Mouse (Mus musculus) mature B cell (primary cell): Measurements from ENCODE around the gene Tulp1.
"Not testable (repeated sequence)": the region's sequence is repeated elsewhere in the genome, so short reads cannot be mapped to it uniquely, and the experiment has no call there.

ENCODE experiments used
- in situ Hi-C: fragments of 300-500 bp; cut with MboI; formaldehyde crosslinking; loops from 2 replicates; pipeline ENCODE4 v1.14.3; 2019

Gene Tulp1

GRCm38 (mm10) chr17:28365122-28365521 lies at the start of gene Tulp1:
Gene Tulp1 (minus strand): TSS chr17:28365222.
- in situ Hi-C loops = no loop called here

- in situ Hi-C loops = no loop called here
Observed at GRCm38 (mm10) chr17:28411381-28411960, 46.4 kb upstream of the Tulp1 start.

GRCm38 (mm10) chr17:28410731-28411130 lies 45.7 kb upstream of the Tulp1 start:
- in situ Hi-C loops = no loop called here

- in situ Hi-C loops = no loop called here
Observed at GRCm38 (mm10) chr17:28408251-28408918, 43.4 kb upstream of the Tulp1 start.

GRCm38 (mm10) chr17:28407418-28408250 lies 42.6 kb upstream of the Tulp1 start:
- in situ Hi-C loops = no loop called here

- in situ Hi-C loops = no loop called here
Observed at GRCm38 (mm10) chr17:28406471-28406870, 41.4 kb upstream of the Tulp1 start.

GRCm38 (mm10) chr17:28404745-28405144 lies 39.7 kb upstream of the Tulp1 start:
- in situ Hi-C loops = not testable (repeated sequence)

GRCm38 (mm10) chr17:28404301-28404700 lies 39.3 kb upstream of the Tulp1 start:
- in situ Hi-C loops = no loop called here

DNA sequence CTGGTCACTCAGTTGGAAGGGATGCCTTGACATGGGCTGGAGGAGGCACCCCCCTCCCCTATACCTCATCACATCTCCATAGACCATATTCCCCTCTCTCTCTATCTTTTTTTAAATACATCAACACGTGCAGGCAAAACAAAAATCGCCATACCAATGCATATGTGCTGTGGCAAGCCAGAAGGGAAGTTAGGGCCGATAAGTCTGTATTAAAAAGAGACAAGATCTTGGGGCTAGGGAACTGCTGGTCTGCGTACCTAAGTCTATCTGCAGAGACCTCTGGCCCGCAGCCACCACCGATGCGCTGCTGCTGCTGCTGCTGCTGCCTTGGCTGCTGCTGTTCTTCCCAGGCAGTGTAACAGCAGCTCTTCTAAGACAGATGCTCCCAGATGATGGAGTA lies 30.0 kb upstream of the Tulp1 start:
- in situ Hi-C loops = loop anchor here (25.0 kb wide), 1 partner anchor 142 kb away; the partner anchor contains the start of genes Armc12 and Clpsl2

DNA sequence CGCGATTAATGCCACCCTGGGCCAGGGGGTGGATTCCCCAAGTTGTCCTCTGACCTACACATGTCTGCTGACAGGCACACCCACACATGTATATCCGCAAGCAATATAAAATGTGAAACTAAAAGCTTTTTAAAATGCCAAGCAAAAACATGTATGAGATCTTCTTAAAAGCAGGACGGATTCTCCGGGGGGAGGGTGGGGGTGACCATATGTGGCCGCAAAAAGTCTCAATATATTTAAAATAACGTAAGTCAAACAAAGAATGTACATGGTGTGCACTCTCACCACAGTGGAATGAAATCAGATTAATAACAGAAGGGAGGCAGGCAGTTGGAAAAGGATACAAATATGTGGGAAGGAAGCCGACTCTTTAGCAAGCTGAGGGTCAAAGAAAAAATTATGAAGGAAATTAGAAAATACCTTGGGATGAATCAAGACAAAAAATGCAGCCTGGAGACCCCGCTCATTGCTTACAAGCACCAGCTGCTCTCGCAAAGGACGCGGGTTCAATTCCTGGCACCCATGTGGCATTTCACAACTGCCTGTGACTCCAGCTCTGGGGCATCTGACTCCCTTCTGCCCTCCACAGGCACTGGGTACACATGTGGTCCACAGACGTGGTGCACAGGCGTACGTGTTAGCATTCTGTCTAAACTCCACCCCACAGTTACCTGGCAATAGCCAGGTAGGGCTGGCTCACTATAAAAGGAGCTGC lies 29.2 kb upstream of the Tulp1 start:
- in situ Hi-C loops = loop anchor here (25.0 kb wide), 1 partner anchor 143 kb away; the partner anchor contains the start of genes Armc12 and Clpsl2

GRCm38 (mm10) chr17:28391568-28392432 lies 26.8 kb upstream of the Tulp1 start:
- in situ Hi-C loops = loop anchor here (25.0 kb wide), 1 partner anchor 146 kb away; the partner anchor contains the start of genes Armc12 and Clpsl2

- in situ Hi-C loops = loop anchor here (25.0 kb wide), 1 partner anchor 149 kb away; the partner anchor contains the start of genes Armc12 and Clpsl2
Observed at GRCm38 (mm10) chr17:28388534-28388933, 23.5 kb upstream of the Tulp1 start.

DNA sequence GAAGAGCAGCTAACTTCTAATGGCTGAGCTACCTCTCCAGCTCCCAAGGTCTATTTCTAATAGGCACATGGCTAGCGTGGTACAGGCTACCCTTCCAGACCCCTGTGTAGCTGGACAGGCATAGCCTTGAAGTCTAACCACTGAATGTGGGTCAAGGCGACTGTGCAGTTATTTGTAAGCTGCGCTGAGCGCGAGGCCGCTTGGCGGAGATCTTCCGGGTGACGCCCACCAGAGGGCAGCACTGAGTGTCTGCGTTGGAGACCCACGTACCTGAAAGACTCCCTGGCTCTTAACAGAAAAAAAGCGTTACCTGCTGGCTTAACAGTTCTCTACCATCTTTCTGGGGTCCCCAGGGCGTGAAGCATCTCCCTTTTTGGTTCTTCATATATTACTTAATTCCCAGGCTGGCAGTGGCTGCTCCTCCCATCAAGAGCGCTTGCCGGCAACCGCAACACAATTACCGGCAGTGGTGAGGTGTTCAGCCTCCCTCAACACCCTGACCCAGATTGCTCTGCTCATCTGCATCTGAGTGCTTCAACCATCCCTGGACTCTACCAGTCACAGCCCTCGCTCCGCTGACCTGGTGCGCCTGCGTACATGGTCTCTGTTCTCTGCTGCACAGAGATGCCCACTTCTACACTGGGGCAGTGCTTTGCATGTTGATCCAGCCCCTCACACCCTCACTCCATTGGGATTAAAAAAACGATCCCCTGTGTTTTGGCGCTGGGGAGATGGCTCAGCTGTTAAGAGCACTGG lies 21.3 kb upstream of the Tulp1 start:
- in situ Hi-C loops = loop anchor here (25.0 kb wide), 1 partner anchor 151 kb away; the partner anchor contains the start of genes Armc12 and Clpsl2

- in situ Hi-C loops = loop anchor here (25.0 kb wide), 1 partner anchor 153 kb away; the partner anchor contains the start of genes Armc12 and Clpsl2
Observed at GRCm38 (mm10) chr17:28384298-28384697, 19.3 kb upstream of the Tulp1 start.

- in situ Hi-C loops = loop anchor here (25.0 kb wide), 1 partner anchor 157 kb away; the partner anchor contains the start of genes Armc12 and Clpsl2
Observed at GRCm38 (mm10) chr17:28380255-28380654, 15.2 kb upstream of the Tulp1 start.

GRCm38 (mm10) chr17:28375592-28376061 lies 10.6 kb upstream of the Tulp1 start:
- in situ Hi-C loops = loop anchor here (25.0 kb wide), 1 partner anchor 162 kb away; the partner anchor contains the start of genes Armc12 and Clpsl2

DNA sequence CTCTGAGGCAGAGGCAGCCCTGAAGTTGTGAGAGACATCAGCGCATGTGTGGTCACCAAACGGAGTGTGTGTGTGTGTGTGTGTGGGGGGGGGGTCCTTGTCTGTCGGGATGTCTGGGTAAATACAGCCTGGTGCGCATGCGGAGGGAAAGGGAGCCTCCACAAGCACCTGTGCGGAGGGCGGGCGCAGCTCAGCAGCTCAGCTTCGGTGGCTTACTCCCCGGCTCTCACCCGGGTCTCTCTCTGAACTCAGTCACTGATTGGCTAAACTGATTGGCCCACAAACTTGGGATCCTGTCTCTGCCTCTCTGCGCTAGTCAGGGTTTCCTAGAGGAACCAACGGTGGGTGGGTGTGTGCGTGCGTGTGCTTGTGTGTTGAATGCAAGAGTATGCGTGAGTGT lies 9.5 kb upstream of the Tulp1 start:
- in situ Hi-C loops = no loop called here

DNA sequence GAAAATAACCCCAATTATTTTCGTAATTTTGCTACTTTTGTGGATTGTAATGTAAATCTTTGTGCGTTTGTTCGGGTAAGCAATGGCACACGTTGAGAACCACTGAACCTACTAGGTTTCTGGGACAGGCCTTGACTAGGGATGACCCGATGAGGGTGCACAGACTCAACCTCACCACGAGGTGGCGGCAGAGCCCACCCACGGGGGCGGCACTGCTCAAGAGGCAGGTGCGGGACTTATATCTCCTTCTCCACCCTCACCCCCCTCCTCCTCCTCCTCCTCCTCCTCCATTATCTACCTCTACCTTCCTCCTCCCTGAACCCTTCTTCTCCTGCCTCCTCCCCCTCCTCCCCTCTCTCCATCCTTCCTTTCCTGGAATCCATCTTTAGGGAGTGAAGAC lies 8.8 kb upstream of the Tulp1 start:
- in situ Hi-C loops = no loop called here

DNA sequence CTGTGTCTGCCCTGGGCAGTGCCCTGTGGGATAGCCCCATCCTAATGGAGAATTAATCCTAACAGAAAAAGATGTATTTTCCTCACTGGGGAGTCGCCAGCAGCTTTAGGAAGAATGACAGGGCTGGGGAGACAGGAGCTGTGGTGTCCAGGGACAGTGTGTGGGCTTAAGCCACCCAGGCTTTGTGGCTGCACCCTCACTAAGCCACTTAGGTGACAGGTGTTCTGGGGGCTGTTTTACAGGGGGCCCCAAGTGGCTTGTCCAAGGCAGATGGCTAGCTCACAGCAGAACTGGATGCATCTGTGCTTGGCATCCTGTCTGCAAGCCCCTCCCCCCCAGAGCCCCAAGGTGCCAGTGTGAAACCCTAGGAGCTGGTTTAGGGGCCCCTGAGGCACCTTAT lies 6.9 kb upstream of the Tulp1 start:
- in situ Hi-C loops = no loop called here

- in situ Hi-C loops = no loop called here
Observed at GRCm38 (mm10) chr17:28371286-28371685, 6.3 kb upstream of the Tulp1 start.
